Mouse (Mus musculus) cerebellum, adult 2 months (tissue): ENCODE data around the gene Sarm1.

ENCODE experiments used
- CTCF ChIP-seq: fragments of 200-500 bp; IDR thresholded peaks from 2 replicates; pipeline ENCODE4 v1.5.1; 2011; ENCODE audit warnings: low read depth, mild to moderate bottlenecking, control low read depth, low read length, moderate library complexity, borderline replicate concordance; ENCODE audit not compliant: insufficient read depth
- POLR2A ChIP-seq: fragments of 200-500 bp; IDR thresholded peaks from 2 replicates; pipeline ENCODE4 v1.6.1; 2011; ENCODE audit warnings: low read length, control low read depth, borderline replicate concordance; ENCODE audit not compliant: insufficient read depth

- TF ChIP-seq CTCF = no peak
- TF ChIP-seq POLR2A = no peak
Measured at GRCm38 (mm10) chr11:78518931-78519330, 21.4 kb upstream of the Sarm1 start.
